Mouse (Mus musculus): ENCODE results near the gene Rrp36. TPM values are rescaled to one million over a fixed set of nuclear protein-coding genes. Genes with fewer than 3 reads are reported as not detected.
A peak's percentile ranks its signal among the peaks of the same experiment; 100 is the strongest.

Gene Rrp36
- polyA plus RNA-seq, 1 experiment, result 36.7 TPM

DNA sequence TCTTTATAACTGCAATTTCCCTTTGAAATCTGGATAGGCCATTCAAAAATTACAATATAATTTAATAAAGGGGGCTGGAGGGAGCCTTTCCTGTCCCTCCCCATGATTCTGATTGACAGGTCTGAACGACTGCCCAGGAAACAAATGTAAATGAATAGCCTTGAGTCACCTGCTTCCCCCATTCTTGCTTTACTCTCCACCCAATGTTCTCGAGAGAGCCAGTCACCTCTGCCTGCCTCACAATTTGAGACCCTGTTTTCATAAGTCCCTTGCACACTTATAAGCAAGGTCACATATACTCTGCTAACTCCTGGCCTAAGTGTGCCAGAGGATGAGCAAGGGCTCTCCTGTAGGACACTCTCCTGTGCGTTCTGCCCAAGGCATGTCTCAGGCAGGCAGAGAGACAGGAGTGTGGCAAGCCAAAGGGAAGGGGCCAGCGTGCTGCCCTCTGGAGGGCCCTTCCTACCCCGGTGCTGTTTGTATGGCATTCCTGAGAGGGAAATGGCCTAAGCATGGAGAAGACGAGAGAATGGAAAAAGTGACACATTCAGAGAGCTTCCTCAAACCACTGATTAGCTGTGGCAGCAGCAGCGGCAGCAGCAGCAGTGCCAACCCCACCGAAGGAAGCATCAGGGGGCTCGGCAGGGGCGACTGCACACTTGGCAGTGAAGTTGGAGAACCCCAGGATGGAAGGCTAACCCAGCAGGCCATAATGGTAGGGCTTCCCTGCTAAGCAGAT, 50.2 kb downstream of the Rrp36 start:
- TF ChIP-seq CTCF (IDR thresholded peaks at IDR 0.05; ENCODE audit: borderline replicate concordance, extremely low read depth, insufficient read depth, insufficient read length) (0 out of 2 replicates have a peak, but pooled peaks have one; percentile 1), POLR2A (IDR thresholded peaks at IDR 0.05; ENCODE audit: borderline replicate concordance, extremely low read depth, insufficient read depth, insufficient read length, poor library complexity, severe bottlenecking) (no peak)
- peak; percentile 45 for DNase-seq (ENCODE audit: low read depth)

GRCm38 (mm10) chr17:46622269-46622668, 51.9 kb downstream of the Rrp36 start:
- DNase-seq (ENCODE audit: low read depth), result no peak

GRCm38 (mm10) chr17:46621324-46621723, 52.8 kb downstream of the Rrp36 start:
- TF ChIP-seq POLR2A (IDR thresholded peaks at IDR 0.05; ENCODE audit: borderline replicate concordance, extremely low read depth, insufficient read depth, insufficient read length, poor library complexity, severe bottlenecking), result no peak
- TF ChIP-seq CTCF (IDR thresholded peaks at IDR 0.05; ENCODE audit: borderline replicate concordance, extremely low read depth, insufficient read depth, insufficient read length), result no peak
- peak; percentile 74 for DNase-seq (ENCODE audit: low read depth)

More at GRCm38 (mm10) chr17:46622269-46622668, 51.9 kb downstream of the Rrp36 start:
- TF ChIP-seq CTCF (IDR thresholded peaks at IDR 0.05; ENCODE audit: borderline replicate concordance, extremely low read depth, insufficient read depth, insufficient read length), result no peak
- no peak for TF ChIP-seq POLR2A (IDR thresholded peaks at IDR 0.05; ENCODE audit: borderline replicate concordance, extremely low read depth, insufficient read depth, insufficient read length, poor library complexity, severe bottlenecking)

GRCm38 (mm10) chr17:46619683-46620357, 54.3 kb downstream of the Rrp36 start:
- TF ChIP-seq CTCF (IDR thresholded peaks at IDR 0.05; ENCODE audit: borderline replicate concordance, extremely low read depth, insufficient read depth, insufficient read length), result no peak
- no peak for TF ChIP-seq POLR2A (IDR thresholded peaks at IDR 0.05; ENCODE audit: borderline replicate concordance, extremely low read depth, insufficient read depth, insufficient read length, poor library complexity, severe bottlenecking)
- no peak for DNase-seq (ENCODE audit: low read depth)

DNA sequence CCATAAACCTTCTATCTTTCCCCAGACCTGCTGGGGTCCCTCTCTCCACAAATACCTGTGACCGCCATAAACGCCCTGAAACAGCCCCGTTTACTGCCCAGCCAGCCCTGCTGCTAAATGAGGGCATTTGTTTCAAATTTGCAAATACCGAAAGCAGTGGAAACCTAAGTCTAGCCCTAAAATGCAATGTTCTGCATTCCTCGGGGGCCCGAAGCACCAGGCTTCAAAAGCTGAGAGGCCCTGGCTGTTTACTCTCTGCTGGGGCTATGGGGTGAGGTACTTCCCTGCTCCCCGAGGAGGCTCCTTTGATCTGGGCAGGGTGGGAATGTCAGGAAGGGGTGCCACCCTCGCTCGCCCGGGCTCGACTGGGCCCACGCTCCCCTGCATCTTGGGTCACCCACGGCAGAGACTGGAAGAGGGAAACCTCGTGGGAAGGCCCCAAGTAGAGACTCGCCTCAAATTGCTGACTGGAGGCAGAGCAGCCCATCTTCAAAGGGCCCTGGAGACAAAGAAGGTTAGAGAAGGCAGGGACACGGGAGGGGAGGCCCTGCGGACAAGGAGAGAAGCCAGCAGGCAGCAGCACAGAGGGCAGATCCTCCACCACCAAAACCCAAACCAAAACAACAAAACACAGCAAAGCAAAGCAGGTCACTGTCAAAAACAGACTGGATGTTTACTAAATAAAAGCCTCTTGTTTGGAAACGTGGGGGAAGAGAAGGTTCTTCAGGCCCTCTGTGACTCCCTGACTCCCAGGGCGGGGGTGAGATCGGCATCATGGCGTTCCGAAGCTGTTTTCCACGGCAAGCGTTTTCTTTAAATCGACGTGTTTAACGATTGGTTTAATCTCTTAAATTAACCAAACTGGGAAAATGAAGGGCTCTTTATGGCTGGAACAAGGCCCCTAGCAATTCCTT, 55.1 kb downstream of the Rrp36 start:
- DNase-seq (ENCODE audit: low read depth), result peak; percentile 64
- TF ChIP-seq CTCF (IDR thresholded peaks at IDR 0.05; ENCODE audit: borderline replicate concordance, extremely low read depth, insufficient read depth, insufficient read length), result no peak
- TF ChIP-seq POLR2A (IDR thresholded peaks at IDR 0.05; ENCODE audit: borderline replicate concordance, extremely low read depth, insufficient read depth, insufficient read length, poor library complexity, severe bottlenecking), result no peak

DNA sequence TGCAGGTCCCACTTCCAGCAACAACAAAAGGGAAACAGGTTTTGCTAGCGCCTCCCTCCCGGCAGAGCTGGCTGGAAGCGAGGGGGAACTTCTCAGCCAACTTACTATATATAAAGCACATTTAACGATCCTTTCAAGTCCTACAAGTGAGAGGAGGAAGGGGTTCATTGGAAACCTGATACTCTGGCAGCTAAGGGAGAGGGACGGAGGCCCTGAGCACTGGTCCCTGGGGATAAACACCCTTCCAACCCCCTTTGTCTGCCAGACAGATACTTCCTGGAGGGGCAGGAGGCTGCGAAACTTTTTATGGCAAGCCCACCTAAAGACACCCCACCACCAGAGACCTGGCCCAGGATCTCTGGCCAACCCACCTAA, 55.8 kb downstream of the Rrp36 start:
- TF ChIP-seq CTCF (IDR thresholded peaks at IDR 0.05; ENCODE audit: borderline replicate concordance, extremely low read depth, insufficient read depth, insufficient read length) (no peak), POLR2A (IDR thresholded peaks at IDR 0.05; ENCODE audit: borderline replicate concordance, extremely low read depth, insufficient read depth, insufficient read length, poor library complexity, severe bottlenecking) (no peak)
- DNase-seq (ENCODE audit: low read depth), result peak; percentile 72

- TF ChIP-seq POLR2A (IDR thresholded peaks at IDR 0.05; ENCODE audit: borderline replicate concordance, extremely low read depth, insufficient read depth, insufficient read length, poor library complexity, severe bottlenecking) (no peak), CTCF (IDR thresholded peaks at IDR 0.05; ENCODE audit: borderline replicate concordance, extremely low read depth, insufficient read depth, insufficient read length) (no peak)
- DNase-seq (ENCODE audit: low read depth), result no peak
These were observed 56.4 kb downstream of the Rrp36 start for GRCm38 (mm10) chr17:46617799-46618198.

Other genes with a start within 250 kb of the Rrp36 start
- 8.2 and 11.3 TPM in 2 replicates for gene Crip3, start 245.4 kb downstream of the Rrp36 start, polyA plus RNA-seq (2012; rRNA removed)
- gene Slc22a7, start 235.9 kb downstream of the Rrp36 start, polyA plus RNA-seq (2012; rRNA removed), result 0.07 and 0.09 TPM in 2 replicates
- 22.1 and 35.4 TPM in 2 replicates for gene Ttbk1, start 186.7 kb downstream of the Rrp36 start, polyA plus RNA-seq (2012; rRNA removed)
- 17.6 and 25.7 TPM in 2 replicates for gene Dnph1, start 177.6 kb downstream of the Rrp36 start, polyA plus RNA-seq (2012; rRNA removed)
- 37.5 and 50.4 TPM in 2 replicates for gene Cul9, start 128.0 kb downstream of the Rrp36 start, polyA plus RNA-seq (2012; rRNA removed)
- 83.2 and 87.6 TPM in 2 replicates for gene Srf, start 118.2 kb downstream of the Rrp36 start, polyA plus RNA-seq (2012; rRNA removed)
- 22.9 and 38.7 TPM in 2 replicates for gene Ptk7, start 44.8 kb downstream of the Rrp36 start, polyA plus RNA-seq (2012; rRNA removed)
- gene Klc4, start 28.3 kb downstream of the Rrp36 start, polyA plus RNA-seq (2012; rRNA removed), result 30.0 and 34.5 TPM in 2 replicates
- 47.2 and 53.1 TPM in 2 replicates for gene Mrpl2, start 28.1 kb downstream of the Rrp36 start, polyA plus RNA-seq (2012; rRNA removed)
- 69.4 and 88.5 TPM in 2 replicates for gene Cul7, start 24.0 kb downstream of the Rrp36 start, polyA plus RNA-seq (2012; rRNA removed)
- 141 and 144 TPM in 2 replicates for gene Mea1, start 4.4 kb upstream of the Rrp36 start, polyA plus RNA-seq (2012; rRNA removed)
- gene Klhdc3, start 6.6 kb upstream of the Rrp36 start, polyA plus RNA-seq (2012; rRNA removed), result 169 and 175 TPM in 2 replicates
- 112 and 114 TPM in 2 replicates for gene Ppp2r5d, start 30.8 kb upstream of the Rrp36 start, polyA plus RNA-seq (2012; rRNA removed)
- gene Pex6, start 37.1 kb upstream of the Rrp36 start, polyA plus RNA-seq (2012; rRNA removed), result 46.7 and 58.5 TPM in 2 replicates
- gene Gnmt, start 54.8 kb upstream of the Rrp36 start, polyA plus RNA-seq (2012; rRNA removed), result 1.5 and 2.4 TPM in 2 replicates
- gene Cnpy3, start 77.9 kb upstream of the Rrp36 start, polyA plus RNA-seq (2012; rRNA removed), result 55.2 and 55.9 TPM in 2 replicates
- gene Ptcra, start 89.4 kb upstream of the Rrp36 start, polyA plus RNA-seq (2012; rRNA removed), result 0.08 and 0.11 TPM in 2 replicates
- 56.6 and 101 TPM in 2 replicates for gene 2310039H08Rik, start 98.3 kb upstream of the Rrp36 start, polyA plus RNA-seq (2012; rRNA removed)
- gene Rpl7l1, start 108.3 kb upstream of the Rrp36 start, polyA plus RNA-seq (2012; rRNA removed), result 63.2 and 68.7 TPM in 2 replicates
- 13.5 and 24.9 TPM in 2 replicates for gene Bicral, start 184.1 kb upstream of the Rrp36 start, polyA plus RNA-seq (2012; rRNA removed)
- gene Tbcc, start 216.3 kb upstream of the Rrp36 start, polyA plus RNA-seq (2012; rRNA removed), result 33.7 and 40.8 TPM in 2 replicates
- 0.03 TPM in 1 of 2 replicates, not detected in the other for gene Prph2, start 236.1 kb upstream of the Rrp36 start, polyA plus RNA-seq (2012; rRNA removed)

Measured in brain, embryonic 14.5 days (tissue).